Mouse (Mus musculus): ENCODE results near the gene Bloc1s4. TPM values are rescaled to one million over a fixed set of nuclear protein-coding genes. Genes with fewer than 3 reads are reported as not detected.

The Bloc1s4 gene
- polyA plus RNA-seq, 1 experiment from 2014 or later: 20.9 TPM

GRCm38 (mm10) chr5:36750119-36751078, 1.9 kb upstream of the Bloc1s4 start:
- Histone ChIP-seq H3K36me3 (ENCODE audit: control insufficient read depth, insufficient read depth, low read length) (peaks cover 9% of the 10 kb centered on the region; the same call in 1 of the 2 replicates), H3K9ac (ENCODE audit: low read length) (no peak overlapping the region), H3K4me3 (ENCODE audit: low read depth, low read length) (no peak overlapping the region), H3K4me1 (replicated peaks; ENCODE audit: control insufficient read depth, insufficient read depth, low read length) (peaks cover 12% of the 10 kb centered on the region), H3K27me3 (replicated peaks; ENCODE audit: control insufficient read depth, insufficient read depth, low read length) (no peaks in the 10 kb centered on the region), H3K4me2 (ENCODE audit: low read length) (no peak overlapping the region), H3K27ac (ENCODE audit: low read depth) (no peak overlapping the region), H3K9me3 (ENCODE audit: control insufficient read depth, low read length) (no peaks in the 10 kb centered on the region)
- DNase-seq (ENCODE audit: low spot score) (no peak), ATAC-seq (replicated peaks; ENCODE audit: low FRiP score, low TSS enrichment, low read depth) (no peak)
- WGBS: 75% methylated on average over 9 of the region's 9 CpGs

GRCm38 (mm10) chr5:36747794-36748535, 485 bp downstream of the Bloc1s4 start:
- Histone ChIP-seq H3K4me2 (ENCODE audit: low read length) (peak overlapping the region; percentile 96), H3K4me1 (replicated peaks; ENCODE audit: control insufficient read depth, insufficient read depth, low read length) (peaks cover 12% of the 10 kb centered on the region), H3K27me3 (replicated peaks; ENCODE audit: control insufficient read depth, insufficient read depth, low read length) (no peaks in the 10 kb centered on the region), H3K9me3 (ENCODE audit: control insufficient read depth, low read length) (no peaks in the 10 kb centered on the region), H3K4me3 (ENCODE audit: low read depth, low read length) (peak overlapping the region; percentile 94), H3K9ac (ENCODE audit: low read length) (peak overlapping the region; percentile 82), H3K27ac (ENCODE audit: low read depth) (no peak overlapping the region), H3K36me3 (ENCODE audit: control insufficient read depth, insufficient read depth, low read length) (peaks cover 12% of the 10 kb centered on the region; the same call in 1 of the 2 replicates)
- ATAC-seq (replicated peaks; ENCODE audit: low FRiP score, low TSS enrichment, low read depth): peak; percentile 71
- 2% methylated on average over 76 of the region's 76 CpGs for WGBS
- no peak for DNase-seq (ENCODE audit: low spot score)

GRCm38 (mm10) chr5:36747071-36747470, 1.4 kb downstream of the Bloc1s4 start:
- Histone ChIP-seq H3K9ac (ENCODE audit: low read length) (no peak overlapping the region), H3K4me3 (ENCODE audit: low read depth, low read length) (peak overlapping the region; percentile 94)

GRCm38 (mm10) chr5:36742126-36742848, 6.2 kb downstream of the Bloc1s4 start:
- no peak overlapping the region for H3K9ac ChIP-seq (ENCODE audit: low read length)
- H3K9me3 ChIP-seq (ENCODE audit: control insufficient read depth, low read length): no peaks in the 10 kb centered on the region
- peaks cover 12% of the 10 kb centered on the region; the same call in 1 of the 2 replicates for H3K36me3 ChIP-seq (ENCODE audit: control insufficient read depth, insufficient read depth, low read length)
- ATAC-seq (replicated peaks; ENCODE audit: low FRiP score, low TSS enrichment, low read depth): 0 out of 2 replicates have a peak, but pooled peaks have one; percentile 36
- no peaks in the 10 kb centered on the region for H3K27me3 ChIP-seq (replicated peaks; ENCODE audit: control insufficient read depth, insufficient read depth, low read length)
- peaks cover 8% of the 10 kb centered on the region for H3K4me1 ChIP-seq (replicated peaks; ENCODE audit: control insufficient read depth, insufficient read depth, low read length)
- no peak overlapping the region for H3K4me3 ChIP-seq (ENCODE audit: low read depth, low read length)
- peak overlapping the region; percentile 37; the same call in 1 of the 2 replicates for H3K4me2 ChIP-seq (ENCODE audit: low read length)
- H3K27ac ChIP-seq (ENCODE audit: low read depth): no peak overlapping the region
- DNase-seq (ENCODE audit: low spot score): peak; percentile 97
- WGBS: 37% methylated on average over 16 of the region's 16 CpGs

More at GRCm38 (mm10) chr5:36747071-36747470, 1.4 kb downstream of the Bloc1s4 start:
- Histone ChIP-seq H3K27ac (ENCODE audit: low read depth) (no peak overlapping the region), H3K36me3 (ENCODE audit: control insufficient read depth, insufficient read depth, low read length) (peaks cover 12% of the 10 kb centered on the region; the same call in 1 of the 2 replicates), H3K4me1 (replicated peaks; ENCODE audit: control insufficient read depth, insufficient read depth, low read length) (peaks cover 12% of the 10 kb centered on the region), H3K27me3 (replicated peaks; ENCODE audit: control insufficient read depth, insufficient read depth, low read length) (no peaks in the 10 kb centered on the region), H3K9me3 (ENCODE audit: control insufficient read depth, low read length) (no peaks in the 10 kb centered on the region), H3K4me2 (ENCODE audit: low read length) (peak overlapping the region; percentile 96)
- ATAC-seq (replicated peaks; ENCODE audit: low FRiP score, low TSS enrichment, low read depth): no peak
- no peak for DNase-seq (ENCODE audit: low spot score)
- WGBS: 79% methylated on average over 7 of the region's 7 CpGs

- H3K27me3 ChIP-seq (replicated peaks; ENCODE audit: control insufficient read depth, insufficient read depth, low read length): no peaks in the 10 kb centered on the region
- ATAC-seq (replicated peaks; ENCODE audit: low FRiP score, low TSS enrichment, low read depth) (no peak), DNase-seq (ENCODE audit: low spot score) (no peak)
- no peak overlapping the region for H3K9ac ChIP-seq (ENCODE audit: low read length)
- H3K4me3 ChIP-seq (ENCODE audit: low read depth, low read length): no peak overlapping the region
- H3K4me1 ChIP-seq (replicated peaks; ENCODE audit: control insufficient read depth, insufficient read depth, low read length): no peaks in the 10 kb centered on the region
- H3K27ac ChIP-seq (ENCODE audit: low read depth): no peak overlapping the region
- 67% methylated on average over 4 of the region's 4 CpGs for WGBS
- no peak overlapping the region for H3K4me2 ChIP-seq (ENCODE audit: low read length)
- no peaks in the 10 kb centered on the region for H3K36me3 ChIP-seq (ENCODE audit: control insufficient read depth, insufficient read depth, low read length)
- no peaks in the 10 kb centered on the region for H3K9me3 ChIP-seq (ENCODE audit: control insufficient read depth, low read length)
These were observed 8.6 kb downstream of the Bloc1s4 start for GRCm38 (mm10) chr5:36739829-36740228.

GRCm38 (mm10) chr5:36738799-36739615, 9.4 kb downstream of the Bloc1s4 start:
- Histone ChIP-seq H3K4me3 (ENCODE audit: low read depth, low read length) (no peak overlapping the region), H3K27me3 (replicated peaks; ENCODE audit: control insufficient read depth, insufficient read depth, low read length) (no peaks in the 10 kb centered on the region), H3K4me2 (ENCODE audit: low read length) (no peak overlapping the region), H3K27ac (ENCODE audit: low read depth) (no peak overlapping the region), H3K4me1 (replicated peaks; ENCODE audit: control insufficient read depth, insufficient read depth, low read length) (no peaks in the 10 kb centered on the region), H3K9ac (ENCODE audit: low read length) (no peak overlapping the region), H3K9me3 (ENCODE audit: control insufficient read depth, low read length) (no peaks in the 10 kb centered on the region), H3K36me3 (ENCODE audit: control insufficient read depth, insufficient read depth, low read length) (no peaks in the 10 kb centered on the region)
- WGBS: 53% methylated on average over 16 of the region's 16 CpGs
- DNase-seq (ENCODE audit: low spot score) (no peak), ATAC-seq (replicated peaks; ENCODE audit: low FRiP score, low TSS enrichment, low read depth) (no peak)

- H3K9ac ChIP-seq (ENCODE audit: low read length): no peak overlapping the region
- H3K4me1 ChIP-seq (replicated peaks; ENCODE audit: control insufficient read depth, insufficient read depth, low read length): no peaks in the 10 kb centered on the region
- no peak for ATAC-seq (replicated peaks; ENCODE audit: low FRiP score, low TSS enrichment, low read depth)
- H3K36me3 ChIP-seq (ENCODE audit: control insufficient read depth, insufficient read depth, low read length): no peaks in the 10 kb centered on the region
- no peaks in the 10 kb centered on the region for H3K9me3 ChIP-seq (ENCODE audit: control insufficient read depth, low read length)
- H3K27ac ChIP-seq (ENCODE audit: low read depth): no peak overlapping the region
- DNase-seq (ENCODE audit: low spot score): no peak
- no peak overlapping the region for H3K4me3 ChIP-seq (ENCODE audit: low read depth, low read length)
- H3K27me3 ChIP-seq (replicated peaks; ENCODE audit: control insufficient read depth, insufficient read depth, low read length): no peaks in the 10 kb centered on the region
- H3K4me2 ChIP-seq (ENCODE audit: low read length): no peak overlapping the region
- WGBS: 60% methylated on average over 4 of the region's 4 CpGs
These were observed 10.7 kb downstream of the Bloc1s4 start for GRCm38 (mm10) chr5:36737765-36738164.
